Mouse (Mus musculus): ENCODE data around the gene Gm10972. TPM values are rescaled to one million over a fixed set of nuclear protein-coding genes. Genes with fewer than 3 reads are reported as not detected.
"Not testable (repeated sequence)": the region's sequence is repeated elsewhere in the genome, so short reads cannot be mapped to it uniquely, and the experiment has no call there.

Gene Gm10972
- polyA plus RNA-seq, 1 experiment from 2014 or later: not detected

DNA sequence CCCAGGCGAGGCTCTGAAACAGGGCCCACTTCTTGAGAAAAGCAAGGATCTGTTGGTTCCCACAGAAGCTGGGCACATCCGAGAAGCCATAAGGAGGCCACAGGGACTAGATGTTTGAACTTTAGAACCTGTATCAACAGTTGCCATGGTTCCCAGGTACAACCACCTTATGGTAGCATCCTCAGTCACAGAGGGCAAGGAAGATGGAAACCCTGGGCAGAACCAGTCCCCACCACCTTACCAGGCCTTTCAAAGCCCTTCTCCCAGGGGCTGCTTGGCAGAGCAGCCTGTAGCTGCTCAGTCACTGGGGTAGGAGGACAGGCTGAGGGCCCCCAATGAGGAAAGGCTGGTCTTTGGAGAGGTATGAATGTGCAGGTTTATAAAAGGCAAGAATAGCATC lies 17.9 kb downstream of the Gm10972 start:
- H3K9me3 ChIP-seq (replicated peaks); ATAC-seq (ENCODE audit: low FRiP score); H3K27me3 ChIP-seq (replicated peaks); H3K4me2 ChIP-seq; H3K27ac ChIP-seq (replicated peaks); H3K9ac ChIP-seq (replicated peaks); H3K4me3 ChIP-seq (replicated peaks); H3K36me3 ChIP-seq; H3K4me1 ChIP-seq: not testable (repeated sequence)
- WGBS: 89% methylated on average over 2 of the region's 2 CpGs

- H3K4me1 ChIP-seq; H3K27ac ChIP-seq (replicated peaks); H3K4me2 ChIP-seq; H3K4me3 ChIP-seq (replicated peaks); H3K27me3 ChIP-seq (replicated peaks); H3K9ac ChIP-seq (replicated peaks); H3K36me3 ChIP-seq; H3K9me3 ChIP-seq (replicated peaks); ATAC-seq (ENCODE audit: low FRiP score): not testable (repeated sequence)
- WGBS: 62% methylated on average over 4 of the region's 5 CpGs
Measured at GRCm38 (mm10) chr3:94665060-94665802, 22.3 kb downstream of the Gm10972 start.

DNA sequence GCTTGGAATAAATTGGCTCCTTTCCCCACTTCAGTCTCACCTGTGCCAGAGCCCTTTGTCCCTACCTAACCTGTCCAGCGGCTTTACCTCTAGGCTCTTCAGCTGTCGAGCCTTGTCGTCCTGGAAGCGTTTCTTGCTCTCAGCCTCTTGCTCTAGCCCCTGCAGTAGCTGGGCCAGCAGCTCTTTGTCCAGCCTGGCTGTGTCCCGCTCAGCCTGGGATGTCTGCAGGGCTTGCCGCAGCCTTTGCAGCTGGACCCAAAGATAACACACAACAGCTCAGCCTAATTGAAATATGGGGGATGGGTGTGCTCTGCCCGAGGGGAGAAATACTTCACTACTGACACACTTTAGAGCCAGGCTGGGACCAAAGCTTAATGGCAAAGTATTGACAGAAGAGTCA lies 23.0 kb downstream of the Gm10972 start:
- not testable (repeated sequence) for H3K27me3 ChIP-seq (replicated peaks); H3K27ac ChIP-seq (replicated peaks); H3K4me1 ChIP-seq; H3K4me2 ChIP-seq; H3K9ac ChIP-seq (replicated peaks); ATAC-seq (ENCODE audit: low FRiP score); H3K36me3 ChIP-seq; H3K9me3 ChIP-seq (replicated peaks); H3K4me3 ChIP-seq (replicated peaks)
- 49% methylated on average over 7 of the region's 7 CpGs for WGBS

DNA sequence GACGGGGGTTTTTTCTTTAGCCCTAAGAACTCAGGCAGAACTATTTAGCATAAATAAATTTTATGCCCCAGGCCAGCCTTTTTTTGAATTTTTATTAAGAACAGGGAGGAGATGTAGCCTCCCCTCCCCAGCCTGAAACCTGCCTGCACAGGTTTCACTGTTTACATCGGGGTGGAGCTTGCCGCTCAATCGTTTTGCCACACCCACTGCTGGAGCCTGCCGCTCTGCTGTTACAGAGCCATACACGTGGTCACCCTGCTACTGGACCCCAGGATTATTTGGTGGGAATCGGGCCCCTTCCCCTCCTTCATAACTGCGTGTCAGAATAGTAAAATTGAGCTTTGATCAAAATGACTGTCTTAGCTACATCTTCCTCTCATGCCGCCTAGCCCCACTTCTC lies 32.2 kb downstream of the Gm10972 start:
- not testable (repeated sequence) for H3K36me3 ChIP-seq; H3K4me1 ChIP-seq; H3K27me3 ChIP-seq (replicated peaks); H3K9ac ChIP-seq (replicated peaks); H3K9me3 ChIP-seq (replicated peaks); H3K4me3 ChIP-seq (replicated peaks); H3K4me2 ChIP-seq; ATAC-seq (ENCODE audit: low FRiP score); H3K27ac ChIP-seq (replicated peaks)
- 91% methylated on average over 9 of the region's 9 CpGs for WGBS

GRCm38 (mm10) chr3:94679351-94679841 lies 36.5 kb downstream of the Gm10972 start:
- H3K27ac ChIP-seq (replicated peaks): no peak overlapping the region

DNA sequence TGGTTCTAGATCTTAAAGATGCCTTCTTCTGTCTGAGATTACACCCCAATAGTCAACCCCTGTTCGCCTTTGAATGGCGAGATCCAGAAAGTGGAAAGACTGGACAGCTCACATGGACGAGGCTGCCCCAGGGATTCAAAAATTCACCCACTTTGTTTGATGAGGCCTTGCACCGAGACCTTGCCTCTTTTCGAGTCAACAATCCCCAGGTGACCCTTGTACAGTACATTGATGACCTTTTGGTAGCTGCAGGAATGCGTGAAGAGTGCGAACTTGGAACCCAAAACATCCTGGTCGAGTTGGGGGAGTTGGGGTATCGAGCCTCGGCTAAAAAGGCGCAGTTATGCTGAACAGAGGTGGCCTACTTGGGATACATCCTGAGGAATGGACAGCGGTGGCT lies 37.1 kb downstream of the Gm10972 start:
- not testable (repeated sequence) for ATAC-seq (ENCODE audit: low FRiP score); H3K4me2 ChIP-seq; H3K9me3 ChIP-seq (replicated peaks); H3K4me3 ChIP-seq (replicated peaks); H3K9ac ChIP-seq (replicated peaks); H3K27me3 ChIP-seq (replicated peaks); H3K36me3 ChIP-seq; H3K27ac ChIP-seq (replicated peaks); H3K4me1 ChIP-seq
- WGBS: 93% methylated on average over 12 of the region's 12 CpGs

More at GRCm38 (mm10) chr3:94679351-94679841, 36.5 kb downstream of the Gm10972 start:
- no peak overlapping the region for H3K4me3 ChIP-seq (replicated peaks)
- no peak overlapping the region for H3K9ac ChIP-seq (replicated peaks)
- no peaks in the 10 kb centered on the region for H3K27me3 ChIP-seq (replicated peaks)
- H3K4me2 ChIP-seq: no peak overlapping the region
- ATAC-seq (ENCODE audit: low FRiP score): no peak
- WGBS: 82% methylated on average over 8 of the region's 8 CpGs
- no peaks in the 10 kb centered on the region for H3K9me3 ChIP-seq (replicated peaks)
- H3K4me1 ChIP-seq: no peaks in the 10 kb centered on the region
- H3K36me3 ChIP-seq: no peaks in the 10 kb centered on the region

DNA sequence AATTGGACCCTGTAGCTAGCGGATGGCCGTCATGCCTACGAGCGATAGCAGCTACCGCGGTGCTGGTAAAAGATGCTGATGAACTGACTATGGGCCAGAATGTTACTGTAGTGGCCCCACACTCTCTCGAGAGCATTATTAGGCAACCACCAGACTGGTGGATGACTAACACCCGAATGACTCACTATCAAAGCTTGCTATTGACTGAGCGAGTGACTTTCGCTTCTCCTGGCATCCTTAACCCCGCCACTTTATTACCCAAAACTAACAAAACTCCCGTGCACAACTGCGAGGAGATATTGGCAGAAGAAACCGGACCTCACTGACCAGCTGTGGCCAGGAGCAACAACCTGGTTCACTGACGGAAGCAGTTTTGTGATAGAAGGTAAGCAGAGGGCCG lies 37.9 kb downstream of the Gm10972 start:
- no peaks in the 10 kb centered on the region for H3K4me1 ChIP-seq
- H3K27ac ChIP-seq (replicated peaks): no peak overlapping the region
- ATAC-seq (ENCODE audit: low FRiP score): no peak
- no peaks in the 10 kb centered on the region for H3K9me3 ChIP-seq (replicated peaks)
- no peak overlapping the region for H3K4me3 ChIP-seq (replicated peaks)
- WGBS: 90% methylated on average over 16 of the region's 16 CpGs
- H3K36me3 ChIP-seq: no peaks in the 10 kb centered on the region
- no peak overlapping the region for H3K4me2 ChIP-seq
- no peaks in the 10 kb centered on the region for H3K27me3 ChIP-seq (replicated peaks)
- H3K9ac ChIP-seq (replicated peaks): no peak overlapping the region

DNA sequence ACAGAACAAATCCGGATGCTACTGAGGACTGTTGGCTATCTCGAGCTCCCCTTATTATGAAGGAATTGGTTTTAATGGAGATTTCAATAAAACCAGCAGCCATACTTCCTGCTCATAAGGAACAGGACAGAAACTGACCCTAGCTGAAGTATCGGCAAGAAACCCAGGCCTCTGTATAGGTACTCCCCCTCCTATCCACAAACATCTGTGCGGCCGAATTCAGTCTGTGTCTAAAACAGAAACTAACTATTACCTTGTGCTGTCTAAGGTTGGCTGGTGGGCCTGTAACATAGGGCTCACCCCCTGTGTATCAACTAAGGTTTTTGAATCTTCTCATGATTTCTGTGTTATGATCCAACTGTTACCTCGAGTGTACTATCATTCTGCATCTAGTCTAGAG lies 40.7 kb downstream of the Gm10972 start:
- Histone ChIP-seq H3K4me2 (no peak overlapping the region), H3K9ac (replicated peaks) (no peak overlapping the region), H3K27me3 (replicated peaks) (no peaks in the 10 kb centered on the region), H3K4me1 (no peaks in the 10 kb centered on the region), H3K4me3 (replicated peaks) (no peak overlapping the region), H3K9me3 (replicated peaks) (no peaks in the 10 kb centered on the region), H3K36me3 (no peaks in the 10 kb centered on the region), H3K27ac (replicated peaks) (no peak overlapping the region)
- 89% methylated on average over 6 of the region's 6 CpGs for WGBS
- ATAC-seq (ENCODE audit: low FRiP score): no peak

GRCm38 (mm10) chr3:94685989-94686772 lies 43.3 kb downstream of the Gm10972 start:
- not testable (repeated sequence) for H3K27ac ChIP-seq (replicated peaks); H3K36me3 ChIP-seq; H3K9ac ChIP-seq (replicated peaks); H3K4me1 ChIP-seq; H3K9me3 ChIP-seq (replicated peaks); H3K4me2 ChIP-seq; ATAC-seq (ENCODE audit: low FRiP score); H3K4me3 ChIP-seq (replicated peaks); H3K27me3 ChIP-seq (replicated peaks)
- WGBS: 88% methylated on average over 8 of the region's 8 CpGs

DNA sequence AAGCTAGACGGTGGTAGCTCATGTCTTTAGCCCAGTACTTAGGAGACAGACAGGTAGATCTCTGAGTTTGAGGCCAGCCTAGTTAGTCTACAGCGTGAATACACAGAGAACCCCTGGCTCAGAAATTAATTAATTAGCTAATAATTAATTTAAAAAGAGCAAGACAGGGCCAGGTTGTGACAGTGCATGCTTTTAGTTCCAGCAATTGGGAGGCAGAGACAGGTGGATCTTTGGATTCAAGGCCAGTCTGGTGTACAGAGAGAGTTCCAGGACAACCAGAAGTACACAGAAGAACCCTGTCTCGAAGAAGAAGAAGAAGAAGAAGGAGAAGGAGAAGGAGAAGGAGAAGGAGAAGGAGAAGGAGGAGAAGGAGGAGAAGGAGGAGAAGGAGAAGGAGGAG lies 45.8 kb downstream of the Gm10972 start:
- not testable (repeated sequence) for H3K9me3 ChIP-seq (replicated peaks); H3K4me1 ChIP-seq; ATAC-seq (ENCODE audit: low FRiP score); H3K4me3 ChIP-seq (replicated peaks); H3K27ac ChIP-seq (replicated peaks); H3K4me2 ChIP-seq; H3K27me3 ChIP-seq (replicated peaks); H3K9ac ChIP-seq (replicated peaks); H3K36me3 ChIP-seq
- 91% methylated on average over 3 of the region's 3 CpGs for WGBS

DNA sequence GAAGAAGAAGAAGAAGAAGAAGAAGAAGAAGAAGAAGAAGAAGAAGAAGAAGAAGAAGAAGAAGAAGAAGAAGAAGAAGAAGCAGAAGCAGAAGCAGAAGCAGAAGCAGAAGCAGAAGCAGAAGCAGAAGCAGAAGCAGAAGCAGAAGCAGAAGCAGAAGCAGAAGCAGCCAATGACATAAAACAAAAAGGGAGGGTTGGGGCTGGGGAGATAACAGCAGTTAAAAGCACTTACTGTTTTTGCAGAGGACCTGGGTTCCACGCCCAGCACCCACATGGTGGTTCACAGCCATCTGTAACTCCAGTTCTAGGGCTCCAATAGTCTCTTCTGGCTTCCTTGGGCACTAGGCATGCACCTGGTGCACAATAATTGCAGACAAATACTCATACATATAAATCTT lies 46.3 kb downstream of the Gm10972 start:
- H3K27ac ChIP-seq (replicated peaks); ATAC-seq (ENCODE audit: low FRiP score); H3K4me3 ChIP-seq (replicated peaks); H3K4me1 ChIP-seq; H3K9ac ChIP-seq (replicated peaks); H3K9me3 ChIP-seq (replicated peaks); H3K4me2 ChIP-seq; H3K36me3 ChIP-seq; H3K27me3 ChIP-seq (replicated peaks): not testable (repeated sequence)
- WGBS: 77% methylated on average over 1 of the region's 1 CpGs

DNA sequence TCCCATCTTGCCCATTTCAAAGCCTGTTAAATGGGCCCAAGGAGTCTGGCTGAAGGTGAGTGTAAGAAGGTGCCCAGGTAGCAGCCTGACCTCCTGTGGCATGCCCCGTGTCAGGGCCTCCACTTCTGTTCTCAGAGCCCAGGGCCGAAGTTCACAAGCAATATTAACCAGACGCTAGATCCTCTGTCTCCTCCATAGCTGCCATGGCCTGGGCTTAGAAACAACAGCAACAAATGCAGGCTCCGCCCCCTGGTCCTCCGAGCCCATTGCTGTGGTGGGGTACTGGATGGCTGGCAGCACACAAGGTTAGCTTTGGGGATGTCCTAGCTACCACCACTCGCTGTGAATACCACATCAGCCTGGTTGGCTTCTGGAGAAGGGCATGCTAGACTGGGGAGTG lies 47.2 kb downstream of the Gm10972 start:
- H3K4me2 ChIP-seq; H3K27me3 ChIP-seq (replicated peaks); H3K9ac ChIP-seq (replicated peaks); H3K9me3 ChIP-seq (replicated peaks); H3K36me3 ChIP-seq; H3K4me3 ChIP-seq (replicated peaks); H3K27ac ChIP-seq (replicated peaks); H3K4me1 ChIP-seq; ATAC-seq (ENCODE audit: low FRiP score): not testable (repeated sequence)
- WGBS: 63% methylated on average over 6 of the region's 6 CpGs

Measured in neural tube, embryonic 15.5 days (tissue).